Mouse (Mus musculus) kidney, embryonic 14.5 days (tissue): ENCODE data around the gene Cdc6. TPM values are rescaled to one million over a fixed set of nuclear protein-coding genes. Genes with fewer than 3 reads are reported as not detected.
A peak's percentile ranks its signal among the peaks of the same experiment; 100 is the strongest.

ENCODE experiments used
- ATAC-seq: fragments of 200-750 bp; cut with Nextera tagmentation; 2 replicates; pipeline ENCODE4 v1.8.0; 2017; ENCODE audit warnings: moderate number of reproducible peaks, mild to moderate bottlenecking, moderate TSS enrichment, moderate library complexity; ENCODE audit not compliant: low FRiP score, low TSS enrichment
- H3K27ac ChIP-seq: fragments of 300-500 bp; sonication (generic); 2 replicates; pipeline ENCODE4 v1.5.1; 2014; ENCODE audit warnings: low read depth, mild to moderate bottlenecking, low read length, moderate library complexity, mixed read lengths
- H3K27me3 ChIP-seq: fragments of 300-500 bp; sonication (generic); 2 replicates; pipeline ENCODE4 v1.6.1; 2014; ENCODE audit warnings: mild to moderate bottlenecking, low read length; ENCODE audit not compliant: control insufficient read depth, insufficient read depth
- H3K36me3 ChIP-seq: fragments of 300-500 bp; sonication (generic); 2 replicates; pipeline ENCODE4 v1.6.1; 2014; ENCODE audit warnings: low read length, mixed read lengths; ENCODE audit not compliant: control insufficient read depth, insufficient read depth
- H3K4me1 ChIP-seq: fragments of 300-500 bp; sonication (generic); 2 replicates; pipeline ENCODE4 v1.6.1; 2014; ENCODE audit warnings: low read length, mixed read lengths; ENCODE audit not compliant: control insufficient read depth, insufficient read depth
- H3K4me2 ChIP-seq: fragments of 300-500 bp; sonication (generic); replicated peaks from 2 replicates; pipeline ENCODE4 v1.6.1; 2014; ENCODE audit warnings: low read depth, mild to moderate bottlenecking, low read length
- H3K4me3 ChIP-seq: fragments of 300-500 bp; sonication (generic); 2 replicates; pipeline ENCODE4 v1.5.1; 2014; ENCODE audit warnings: mild to moderate bottlenecking, low read length
- H3K9ac ChIP-seq: fragments of 300-500 bp; sonication (generic); 2 replicates; pipeline ENCODE4 v1.6.1; 2014; ENCODE audit warnings: low read depth, mild to moderate bottlenecking, low read length, moderate library complexity
- H3K9me3 ChIP-seq: fragments of 300-500 bp; sonication (generic); 2 replicates; pipeline ENCODE4 v1.6.1; 2016; ENCODE audit warnings: low read length; ENCODE audit not compliant: control insufficient read depth
- WGBS: fragments of 180-500 bp; shearing (Covaris S2); extraction: QIAGEN DNeasy Blood & Tissue Kit; methylation state at CpG from one replicate; pipeline ENCODE4 v1.1.7; 2014; 5-methylcytosine and 5-hydroxymethylcytosine counted together
- polyA plus RNA-seq: library from polyadenylated mRNA; unstranded; fragments of >200 nt; fragmentation: Nextera tagmentation; extraction: Ambion mirVana; gene quantifications from 2 replicates; pipeline ENCODE4 v1.2.1, GENCODE M21; 2014

Gene Cdc6
- polyA plus RNA-seq, 1 experiment from 2014 or later: 44.1 TPM

GRCm38 (mm10) chr11:98956340-98956739, 48.7 kb downstream of the Cdc6 start:
- Histone ChIP-seq H3K4me2 (no peak overlapping the region), H3K27me3 (no peaks in the 10 kb centered on the region), H3K4me1 (peaks cover 63% of the 10 kb centered on the region), H3K9me3 (no peaks in the 10 kb centered on the region), H3K4me3 (no peak overlapping the region), H3K9ac (0 out of 2 replicates have a peak overlapping the region, but pooled peaks have one; percentile 2), H3K27ac (no peak overlapping the region), H3K36me3 (peaks cover 11% of the 10 kb centered on the region; the same call in 1 of the 2 replicates)
- ATAC-seq: no peak
- 78% methylated on average over 10 of the region's 10 CpGs for WGBS

GRCm38 (mm10) chr11:98959437-98960312, 52.1 kb downstream of the Cdc6 start:
- Histone ChIP-seq H3K4me1 (peaks cover 68% of the 10 kb centered on the region), H3K36me3 (peaks cover 2% of the 10 kb centered on the region; the same call in 1 of the 2 replicates)
- under 1% methylated on average over 40 of the region's 43 CpGs for WGBS

GRCm38 (mm10) chr11:98960313-98960906, 52.8 kb downstream of the Cdc6 start:
- WGBS: under 1% methylated on average over 52 of the region's 53 CpGs
- peaks cover 2% of the 10 kb centered on the region; the same call in 1 of the 2 replicates for H3K36me3 ChIP-seq

More at GRCm38 (mm10) chr11:98959437-98960312, 52.1 kb downstream of the Cdc6 start:
- H3K9me3 ChIP-seq: no peaks in the 10 kb centered on the region
- H3K4me3 ChIP-seq: peak overlapping the region; percentile 75
- no peaks in the 10 kb centered on the region for H3K27me3 ChIP-seq
- peak overlapping the region; percentile 70 for H3K27ac ChIP-seq
- peak; percentile 18; the same call in 1 of the 2 replicates for ATAC-seq
- H3K9ac ChIP-seq: peak overlapping the region; percentile 76
- peak overlapping the region; percentile 99 for H3K4me2 ChIP-seq

GRCm38 (mm10) chr11:98961051-98961592, 53.5 kb downstream of the Cdc6 start:
- ATAC-seq: no peak
- WGBS: 6% methylated on average over 18 of the region's 18 CpGs

More at GRCm38 (mm10) chr11:98960313-98960906, 52.8 kb downstream of the Cdc6 start:
- peak overlapping the region; percentile 76 for H3K9ac ChIP-seq
- peak overlapping the region; percentile 75 for H3K4me3 ChIP-seq
- H3K4me2 ChIP-seq: peak overlapping the region; percentile 99
- no peaks in the 10 kb centered on the region for H3K27me3 ChIP-seq
- peak overlapping the region; percentile 70 for H3K27ac ChIP-seq
- ATAC-seq: peak; percentile 42
- H3K9me3 ChIP-seq: no peaks in the 10 kb centered on the region
- peaks cover 68% of the 10 kb centered on the region for H3K4me1 ChIP-seq

GRCm38 (mm10) chr11:98961766-98962165, 54.2 kb downstream of the Cdc6 start:
- WGBS: 6% methylated on average over 8 of the region's 8 CpGs
- Histone ChIP-seq H3K27ac (no peak overlapping the region; the same call in 1 of the 2 replicates), H3K4me2 (peak overlapping the region; percentile 99), H3K9me3 (no peaks in the 10 kb centered on the region), H3K36me3 (peaks cover 3% of the 10 kb centered on the region), H3K4me3 (peak overlapping the region; percentile 75), H3K9ac (peak overlapping the region; percentile 76; the same call in 1 of the 2 replicates), H3K4me1 (peaks cover 73% of the 10 kb centered on the region), H3K27me3 (no peaks in the 10 kb centered on the region)
- no peak for ATAC-seq

More at GRCm38 (mm10) chr11:98961051-98961592, 53.5 kb downstream of the Cdc6 start:
- H3K4me2 ChIP-seq: peak overlapping the region; percentile 99
- H3K27ac ChIP-seq: peak overlapping the region; percentile 70; the same call in 1 of the 2 replicates
- H3K9ac ChIP-seq: peak overlapping the region; percentile 76
- H3K36me3 ChIP-seq: peaks cover 2% of the 10 kb centered on the region; the same call in 1 of the 2 replicates
- peaks cover 69% of the 10 kb centered on the region for H3K4me1 ChIP-seq
- peak overlapping the region; percentile 75 for H3K4me3 ChIP-seq
- H3K27me3 ChIP-seq: no peaks in the 10 kb centered on the region
- no peaks in the 10 kb centered on the region for H3K9me3 ChIP-seq

- Histone ChIP-seq H3K4me1 (peaks cover 81% of the 10 kb centered on the region), H3K4me3 (peak overlapping the region; percentile 75), H3K9ac (peak overlapping the region; percentile 76; the same call in 1 of the 2 replicates), H3K27me3 (no peaks in the 10 kb centered on the region), H3K9me3 (no peaks in the 10 kb centered on the region), H3K4me2 (peak overlapping the region; percentile 99), H3K36me3 (peaks cover 11% of the 10 kb centered on the region), H3K27ac (peak overlapping the region; percentile 91)
- 9% methylated on average over 12 of the region's 12 CpGs for whole genome bisulfite sequencing
- ATAC-seq: no peak
Observed at GRCm38 (mm10) chr11:98962421-98963095, 55.0 kb downstream of the Cdc6 start.

- WGBS: under 1% methylated on average over 32 of the region's 32 CpGs
- ATAC-seq: peak; percentile 70
- Histone ChIP-seq H3K27me3 (no peaks in the 10 kb centered on the region), H3K4me2 (peak overlapping the region; percentile 99), H3K9me3 (no peaks in the 10 kb centered on the region), H3K4me3 (peak overlapping the region; percentile 75), H3K4me1 (peaks cover 89% of the 10 kb centered on the region), H3K36me3 (peaks cover 19% of the 10 kb centered on the region), H3K9ac (peak overlapping the region; percentile 76; the same call in 1 of the 2 replicates), H3K27ac (peak overlapping the region; percentile 91)
Observed at GRCm38 (mm10) chr11:98963191-98964021, 55.8 kb downstream of the Cdc6 start.
